Mouse (Mus musculus) CH12.LX (cell line): Measurements from ENCODE around the gene Acsbg1. TPM values are rescaled to one million over a fixed set of nuclear protein-coding genes. Genes with fewer than 3 reads are reported as not detected.

Experiments
- DNase-seq: peaks from one replicate; pipeline ENCODE4 v3.0.0-alpha.2; 2013; ENCODE audit errors: extremely low read depth
- H3K27ac ChIP-seq: 2 replicates; pipeline ENCODE4 v1.5.1; 2012; ENCODE audit warnings: low read depth, mild to moderate bottlenecking, control low read depth, moderate library complexity; ENCODE audit not compliant: insufficient read depth
- H3K27me3 ChIP-seq: replicated peaks from 2 replicates; pipeline ENCODE3; 2012; ENCODE audit warnings: inconsistent platforms
- H3K36me3 ChIP-seq, 2 experiments: replicated peaks in 1 of 2; 2 replicates each; pipeline versions ENCODE3 to v1.6.1; 2012; ENCODE audit warnings: inconsistent platforms in 1 of 2, low read length in 1 of 2, mild to moderate bottlenecking in 1 of 2, mixed read lengths in 1 of 2, moderate library complexity in 1 of 2; ENCODE audit not compliant: control insufficient read depth in 1 of 2, insufficient read depth in 1 of 2
- H3K4me1 ChIP-seq, 2 experiments: 2 replicates each; pipeline ENCODE4 v1.6.1; 2012; ENCODE audit warnings: inconsistent platforms in 1 of 2, moderate library complexity in 1 of 2; ENCODE audit not compliant: insufficient read depth in 2 of 2, control insufficient read depth in 1 of 2
- H3K4me2 ChIP-seq: 2 replicates; pipeline ENCODE4 v1.6.1; 2012; ENCODE audit warnings: low read depth, mild to moderate bottlenecking, control low read depth; ENCODE audit not compliant: poor library complexity, insufficient read depth, severe bottlenecking
- H3K4me3 ChIP-seq, 3 experiments: fragments of 150-350 bp in 1 of 3; sonication (generic) in 1 of 3; replicated peaks in 1 of 3; 2 replicates each; pipeline versions ENCODE3 to v1.5.1; 2011 to 2012; ENCODE audit warnings: low read depth in 2 of 3, low read length in 2 of 3, mild to moderate bottlenecking in 2 of 3, moderate library complexity in 2 of 3, control low read depth in 1 of 3, improper control_type of control experiment in 1 of 3, inconsistent platforms in 1 of 3, mixed read lengths in 1 of 3; ENCODE audit not compliant: poor library complexity in 1 of 3
- H3K79me2 ChIP-seq: replicated peaks from 2 replicates; pipeline ENCODE4 v1.6.1; 2012; ENCODE audit warnings: mild to moderate bottlenecking, moderate library complexity; ENCODE audit not compliant: control insufficient read depth, poor library complexity, insufficient read depth, severe bottlenecking; ENCODE audit errors: extremely low read depth
- H3K9ac ChIP-seq: 2 replicates; pipeline ENCODE4 v1.6.1; 2012; ENCODE audit warnings: low read depth, mild to moderate bottlenecking, control low read depth, moderate library complexity; ENCODE audit not compliant: insufficient read depth
- H3K9me3 ChIP-seq: replicated peaks from 2 replicates; pipeline ENCODE3; 2012; ENCODE audit warnings: low read length, inconsistent platforms, mixed read lengths
- BHLHE40 ChIP-seq: IDR thresholded peaks from 2 replicates; pipeline ENCODE4 v1.6.1; 2011; ENCODE audit warnings: mild to moderate bottlenecking, low read depth, low read length, improper control_type of control experiment
- CHD1 ChIP-seq: IDR thresholded peaks from 2 replicates; pipeline ENCODE4 v1.6.1; 2012; ENCODE audit warnings: low read depth, low read length, improper control_type of control experiment, inconsistent platforms
- CTCF ChIP-seq, 2 experiments: IDR thresholded peaks in 1 of 2; conservative IDR thresholded peaks in 1 of 2; 2 replicates each; pipeline ENCODE4 v1.5.1; 2011 to 2012; ENCODE audit warnings: low read depth in 2 of 2, low read length in 2 of 2, improper control_type of control experiment in 1 of 2, inconsistent platforms in 1 of 2, mild to moderate bottlenecking in 1 of 2, moderate library complexity in 1 of 2
- E2F4 ChIP-seq: IDR thresholded peaks from 2 replicates; pipeline ENCODE4 v1.6.1; 2011; ENCODE audit warnings: low read depth, low read length, improper control_type of control experiment; ENCODE audit not compliant: insufficient replicate concordance
- EP300 ChIP-seq: IDR thresholded peaks from 2 replicates; pipeline ENCODE4 v1.6.1; 2011; ENCODE audit warnings: low read length, improper control_type of control experiment
- GABPA ChIP-seq: IDR thresholded peaks from 2 replicates; pipeline ENCODE4 v1.6.1; 2012; ENCODE audit warnings: low read depth, low read length, improper control_type of control experiment, inconsistent platforms; ENCODE audit not compliant: insufficient replicate concordance
- HCFC1 ChIP-seq: IDR thresholded peaks from 2 replicates; pipeline ENCODE4 v1.6.1; 2012; ENCODE audit warnings: low read depth, mild to moderate bottlenecking, inconsistent platforms, low read length, improper control_type of control experiment
- IRF4 ChIP-seq: IDR thresholded peaks from 2 replicates; pipeline ENCODE4 v1.6.1; 2014; ENCODE audit warnings: low read depth, mild to moderate bottlenecking, inconsistent platforms, low read length, improper control_type of control experiment
- JUN ChIP-seq: IDR thresholded peaks from 2 replicates; pipeline ENCODE4 v1.6.1; 2011; ENCODE audit warnings: low read depth, mild to moderate bottlenecking, low read length, improper control_type of control experiment, moderate library complexity; ENCODE audit not compliant: insufficient read depth
- MXI1 ChIP-seq: IDR thresholded peaks from 2 replicates; pipeline ENCODE4 v1.6.1; 2011; ENCODE audit warnings: mild to moderate bottlenecking, low read depth, low read length, improper control_type of control experiment
- PAX5 ChIP-seq: IDR thresholded peaks from 2 replicates; pipeline ENCODE4 v1.6.1; 2012; ENCODE audit warnings: low read length, inconsistent platforms, mixed read lengths
- RAD21 ChIP-seq: IDR thresholded peaks from 2 replicates; pipeline ENCODE4 v1.6.1; 2011; ENCODE audit warnings: low read depth, mild to moderate bottlenecking, low read length, improper control_type of control experiment, moderate library complexity
- TBP ChIP-seq: conservative IDR thresholded peaks from 2 replicates; pipeline ENCODE4 v1.6.1; 2011; ENCODE audit warnings: low read depth, low read length, improper control_type of control experiment
- TCF12 ChIP-seq: IDR thresholded peaks from 2 replicates; pipeline ENCODE4 v1.6.1; 2014; ENCODE audit warnings: low read depth, mild to moderate bottlenecking, inconsistent platforms, low read length, improper control_type of control experiment
- USF2 ChIP-seq: conservative IDR thresholded peaks from 2 replicates; pipeline ENCODE4 v1.6.1; 2011; ENCODE audit warnings: low read depth, low read length, improper control_type of control experiment
- ZC3H11A ChIP-seq: IDR thresholded peaks from 2 replicates; pipeline ENCODE4 v1.6.1; 2012; ENCODE audit warnings: low read depth, mild to moderate bottlenecking, inconsistent platforms, low read length, improper control_type of control experiment
- ZKSCAN1 ChIP-seq: IDR thresholded peaks from 2 replicates; pipeline ENCODE4 v1.6.1; 2012; ENCODE audit warnings: low read depth, inconsistent platforms, low read length, improper control_type of control experiment, borderline replicate concordance
- ZMIZ1 ChIP-seq: IDR thresholded peaks from 2 replicates; pipeline ENCODE4 v1.6.1; 2012; ENCODE audit warnings: low read depth, mild to moderate bottlenecking, inconsistent platforms, low read length, improper control_type of control experiment
- ZNF384 ChIP-seq: IDR thresholded peaks from 2 replicates; pipeline ENCODE4 v1.6.1; 2012; ENCODE audit warnings: low read depth, low read length, improper control_type of control experiment, inconsistent platforms
- dilution Hi-C: fragments of 300-500 bp; cut with MboI; formaldehyde crosslinking; loops from 2 replicates; pipeline ENCODE4 v1.14.3; 2020; ENCODE audit warnings: low sequenced_read_pairs; ENCODE audit not compliant: extremely low pct_unique_long_range_greater_than_20kb, extremely low pct_ligation_motif_present
- in situ Hi-C: fragments of 300-500 bp; cut with MboI; formaldehyde crosslinking; loops from 3 replicates; pipeline ENCODE4 v1.14.3; 2019; ENCODE audit warnings: low sequenced_read_pairs, low pct_ligation_motif_present, low pct_unique_long_range_greater_than_20kb, mixed read lengths
- polyA plus RNA-seq: library from polyadenylated mRNA; unstranded; fragments of >175 nt; gene quantifications from 2 replicates; pipeline ENCODE4 v1.2.1, GENCODE M21; 2012; ENCODE audit warnings: low read depth; ENCODE audit not compliant: insufficient read length
- total RNA-seq, 2 experiments: library from RNA; depleted of rRNA; stranded (reverse); fragments of 300-350 nt in 1 of 2; fragments of >200 nt in 1 of 2; gene quantifications; 2 replicates each; pipeline ENCODE4 v1.2.3; 2012 to 2014

The Acsbg1 gene
- total and polyA plus RNA-seq, 3 experiments = 16.8 to 24.0 (median 23.6) TPM

DNA sequence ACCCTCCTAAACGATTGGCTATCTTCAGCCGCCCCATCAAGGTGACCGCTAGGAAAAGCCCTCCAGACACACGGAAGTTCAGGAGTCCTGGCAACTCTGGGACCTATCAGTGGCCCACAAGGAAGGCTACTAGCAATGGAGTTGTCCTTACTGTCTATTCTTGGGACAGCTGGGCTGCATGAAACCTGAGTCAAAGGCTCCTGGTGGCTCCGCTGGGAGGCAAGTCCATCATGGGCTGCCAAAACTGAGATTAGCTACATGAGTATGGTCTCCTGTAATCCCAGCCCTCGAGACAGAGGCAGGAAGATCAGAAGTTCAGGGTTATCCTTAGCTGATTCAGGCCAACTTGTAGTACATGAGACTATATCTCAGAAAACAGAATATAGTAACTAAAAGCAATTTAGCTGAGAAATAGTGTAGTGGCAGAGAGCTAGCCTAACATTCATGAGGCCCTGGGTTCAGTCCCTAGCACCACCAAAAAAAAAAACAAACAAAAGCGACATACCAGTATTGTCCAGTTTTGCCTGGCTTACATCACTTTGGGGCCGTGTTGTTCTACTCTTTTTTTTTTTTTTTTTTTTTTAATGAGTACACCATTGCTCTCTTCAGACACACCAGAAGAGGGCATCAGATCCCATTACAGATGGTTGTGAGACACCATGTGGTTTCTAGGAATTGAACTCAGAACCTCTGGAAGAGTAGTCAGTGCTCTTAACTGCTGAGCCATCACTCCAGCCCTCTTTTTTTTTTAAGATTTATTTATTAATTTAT, 100.7 kb downstream of the Acsbg1 start:
- DNase-seq = no peak
- no peaks in the 10 kb centered on the region for H3K79me2 ChIP-seq
- H3K27ac ChIP-seq = no peak overlapping the region
- in situ Hi-C loops (no loop called here), dilution Hi-C loops (no loop called here)
- H3K9ac ChIP-seq = no peak overlapping the region
- no peaks in the 10 kb centered on the region for H3K36me3 ChIP-seq
- H3K9me3 ChIP-seq = peaks cover 12% of the 10 kb centered on the region
- H3K4me3 ChIP-seq = no peak overlapping the region
- H3K4me1 ChIP-seq = peaks cover 7 to 28% of the 10 kb centered on the region in 2 experiments; a peak in 3 of 4 replicates
- H3K27me3 ChIP-seq = no peaks in the 10 kb centered on the region
- TF ChIP-seq RAD21 (no peak), ZNF384 (peak; percentile 73), GABPA (no peak)
- TF ChIP-seq, all 38 proteins: peak for 1
- H3K4me2 ChIP-seq = no peak overlapping the region

DNA sequence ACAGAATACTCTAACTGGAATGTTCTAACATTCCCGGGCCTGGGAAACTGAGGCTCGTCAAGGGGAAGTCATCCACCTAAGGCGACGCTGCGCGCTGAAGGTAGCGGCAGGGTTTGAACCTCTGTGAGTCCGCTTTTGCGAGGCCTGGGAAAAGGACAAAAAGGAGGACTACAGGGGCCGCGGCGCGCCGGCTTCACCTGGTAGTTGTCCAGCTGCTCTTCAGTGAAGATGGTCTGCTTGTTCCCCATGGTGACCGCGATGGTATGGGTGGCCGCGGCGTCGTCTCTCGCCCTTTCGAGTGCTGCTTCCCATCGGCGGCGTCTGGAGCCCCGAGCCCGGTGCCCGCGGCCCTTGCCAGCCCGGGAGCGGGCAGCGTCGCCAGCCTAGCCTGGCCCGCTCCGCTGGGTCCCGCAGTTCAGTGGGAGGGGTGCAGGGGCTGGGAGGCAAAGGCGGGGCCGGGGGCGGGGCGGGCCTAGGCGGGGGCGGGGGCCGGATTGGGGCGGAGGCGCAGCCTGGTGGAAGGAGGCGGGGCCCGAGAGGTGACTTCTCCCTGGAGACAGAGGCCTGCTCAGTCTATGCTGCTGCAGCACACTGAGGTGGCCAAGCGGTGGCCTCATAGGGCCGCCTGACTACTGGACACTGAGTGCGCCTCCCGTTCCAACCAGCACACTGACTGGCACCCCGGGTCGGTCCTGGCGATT, 101.7 kb downstream of the Acsbg1 start, which contains the start of gene Cib2:
Gene Cib2 (minus strand): TSS at position 448 of the 701 bp plus-strand sequence.
- no peaks in the 10 kb centered on the region for H3K27me3 ChIP-seq
- dilution Hi-C loops = no loop called here
- H3K9me3 ChIP-seq = peaks cover 12% of the 10 kb centered on the region
- no peaks in the 10 kb centered on the region for H3K79me2 ChIP-seq
- no peak for TF ChIP-seq ZMIZ1
- TF ChIP-seq TCF12 = no peak
- no peak for TF ChIP-seq CTCF (conservative IDR thresholded peaks at IDR 0.05 in 1 of 2, IDR thresholded peaks at IDR 0.05 in 1 of 2; ENCODE audit: low read depth in 2 of 2, low read length in 2 of 2)
- no peak for TF ChIP-seq HCFC1
- TF ChIP-seq ZC3H11A = no peak
- TF ChIP-seq BHLHE40 = no peak
- TF ChIP-seq ZKSCAN1 = no peak
- in situ Hi-C loops = no loop called here
- no peak within 1 kb of the TSS for H3K4me3 ChIP-seq
- no peak for DNase-seq
- no peak within 1 kb of the TSS for H3K9ac ChIP-seq
- no peak within 1 kb of the TSS for H3K27ac ChIP-seq
- H3K4me2 ChIP-seq = no peak within 1 kb of the TSS
- H3K36me3 ChIP-seq = no peaks in the 10 kb centered on the region
- H3K4me1 ChIP-seq = peaks cover 9 to 28% of the 10 kb centered on the region in 2 experiments

DNA sequence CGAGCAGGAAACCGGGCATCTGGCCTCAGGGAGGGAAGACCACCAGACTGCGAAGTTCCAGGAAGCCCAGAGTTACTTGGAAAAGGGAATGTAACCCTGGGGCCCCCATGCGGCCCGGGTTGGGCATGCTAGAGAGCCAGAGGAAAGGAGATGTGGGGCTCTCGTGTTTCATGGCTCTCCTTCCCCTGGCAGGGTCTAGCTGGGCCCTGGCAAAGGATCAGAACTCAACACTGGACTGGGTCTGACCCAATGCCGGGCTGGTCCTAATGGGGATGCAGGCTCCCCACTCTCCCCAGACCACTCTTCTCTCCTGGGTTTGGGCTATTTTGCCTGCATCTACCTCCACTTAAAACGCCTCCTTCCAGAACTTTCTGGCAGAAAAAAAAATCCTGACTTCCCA, 102.9 kb downstream of the Acsbg1 start:
- no peaks in the 10 kb centered on the region for H3K36me3 ChIP-seq
- no peak overlapping the region for H3K4me3 ChIP-seq
- no peak overlapping the region for H3K9ac ChIP-seq
- H3K4me1 ChIP-seq = peaks cover 13 to 29% of the 10 kb centered on the region in 2 experiments
- H3K9me3 ChIP-seq = peaks cover 12% of the 10 kb centered on the region
- in situ Hi-C loops = no loop called here
- H3K79me2 ChIP-seq = no peaks in the 10 kb centered on the region
- DNase-seq = no peak
- no peak overlapping the region for H3K27ac ChIP-seq
- dilution Hi-C loops = no loop called here
- no peak overlapping the region for H3K4me2 ChIP-seq
- H3K27me3 ChIP-seq = no peaks in the 10 kb centered on the region
- TF ChIP-seq IRF4 (no peak), E2F4 (no peak), EP300 (no peak), CTCF (conservative IDR thresholded peaks at IDR 0.05 in 1 of 2, IDR thresholded peaks at IDR 0.05 in 1 of 2; ENCODE audit: low read depth in 2 of 2, low read length in 2 of 2) (no peak), TBP (no peak), ZNF384 (no peak), JUN (no peak), USF2 (no peak), PAX5 (no peak), CHD1 (no peak), BHLHE40 (no peak), MXI1 (no peak), HCFC1 (no peak)
